Mouse (Mus musculus) CD4-positive helper T cell, adult 2 months (primary cell): ENCODE results near the gene Csnk2a2.

Experiments
- DNase-seq: peaks from one replicate; pipeline ENCODE4 v3.0.0-alpha.2; 2012; ENCODE audit warnings: low read depth, missing footprints, low spot score

Csnk2a2 gene

DNA sequence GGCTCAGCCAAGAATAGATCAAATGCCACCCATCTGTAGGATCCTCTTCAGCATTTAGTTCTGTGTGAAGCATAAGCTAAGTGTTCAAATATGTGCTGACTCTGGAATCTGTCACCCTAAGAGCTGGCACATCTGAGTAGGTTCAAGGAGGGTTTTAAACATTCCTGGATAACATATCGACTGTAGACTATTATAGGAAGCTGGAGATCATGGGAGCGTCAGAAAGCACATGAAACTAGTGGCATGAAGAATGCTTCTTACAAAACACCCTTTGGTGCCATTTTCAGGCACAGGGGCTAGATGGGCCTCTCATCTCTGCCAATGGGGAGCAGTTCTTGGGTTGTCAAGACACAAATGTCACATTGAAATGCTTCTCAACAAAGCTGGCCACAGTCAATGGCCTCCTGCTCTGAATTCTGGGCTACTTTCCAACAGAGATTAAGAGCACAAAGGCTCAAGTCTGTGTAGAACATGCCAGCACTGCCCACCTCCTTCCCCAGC lies 63.0 kb downstream of the Csnk2a2 start:
- DNase-seq: no peak

GRCm38 (mm10) chr8:95424682-95425081 lies 65.2 kb downstream of the Csnk2a2 start:
- DNase-seq: no peak

DNA sequence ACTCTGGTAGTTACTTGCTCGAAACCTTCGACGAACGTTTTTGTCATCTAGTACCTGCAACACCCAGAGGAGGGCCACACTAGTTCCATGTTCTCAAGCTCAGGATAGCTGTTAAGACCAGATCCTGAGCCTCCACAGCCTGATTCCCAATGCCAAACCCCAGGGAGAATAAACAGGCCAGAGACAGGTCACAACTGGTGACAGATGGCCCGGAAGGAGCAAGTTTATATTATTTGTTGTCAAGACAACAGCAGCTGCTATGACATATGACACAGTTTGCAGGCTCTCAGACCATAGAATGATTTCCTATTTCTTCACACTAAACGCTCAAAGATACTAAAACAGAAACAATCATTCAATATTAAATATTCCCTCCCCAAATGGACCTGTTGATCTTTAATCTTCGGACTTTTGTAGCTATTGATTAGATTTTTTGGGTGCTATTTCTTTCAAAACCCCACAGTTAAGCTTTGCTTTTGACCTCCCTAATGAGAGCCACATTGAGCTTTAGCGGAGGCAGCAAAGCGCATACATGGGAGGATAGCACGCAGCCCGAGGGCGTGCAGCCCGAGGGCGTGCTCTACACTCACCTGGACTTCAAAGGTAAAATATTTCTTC lies 67.5 kb downstream of the Csnk2a2 start:
- DNase-seq: no peak

DNA sequence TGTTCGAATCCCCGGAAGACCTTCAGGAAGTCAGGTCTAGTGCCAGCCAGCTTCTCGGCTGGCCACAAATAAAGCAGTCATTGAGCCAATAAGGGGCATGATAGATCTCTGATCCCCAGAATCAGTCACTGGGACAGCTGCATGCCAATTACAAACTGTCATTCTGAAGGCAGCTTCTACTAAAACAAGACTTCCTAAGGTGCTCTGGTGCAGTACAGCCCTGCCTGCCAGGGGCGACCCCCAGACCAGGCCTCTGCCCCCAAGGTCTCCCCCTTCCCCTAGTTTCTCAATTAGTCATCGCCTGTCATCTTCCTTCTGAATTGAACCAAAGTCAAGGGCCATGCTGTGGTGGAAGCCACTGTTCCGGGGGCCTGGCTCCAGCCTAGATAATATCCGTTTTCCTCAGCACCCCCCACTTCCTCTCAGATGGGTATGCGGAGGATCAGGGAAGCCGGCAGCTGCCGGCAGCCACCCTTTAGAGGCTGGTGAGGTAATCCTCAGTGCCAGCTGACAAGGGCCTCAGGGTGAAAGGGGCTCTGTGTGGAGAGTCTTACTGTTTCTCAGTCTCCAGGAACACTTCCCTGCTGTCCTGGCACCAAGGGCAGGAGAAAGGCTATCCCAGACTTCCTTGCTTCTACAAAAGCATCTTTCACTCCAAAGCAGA lies 78.4 kb downstream of the Csnk2a2 start:
- DNase-seq: no peak

DNA sequence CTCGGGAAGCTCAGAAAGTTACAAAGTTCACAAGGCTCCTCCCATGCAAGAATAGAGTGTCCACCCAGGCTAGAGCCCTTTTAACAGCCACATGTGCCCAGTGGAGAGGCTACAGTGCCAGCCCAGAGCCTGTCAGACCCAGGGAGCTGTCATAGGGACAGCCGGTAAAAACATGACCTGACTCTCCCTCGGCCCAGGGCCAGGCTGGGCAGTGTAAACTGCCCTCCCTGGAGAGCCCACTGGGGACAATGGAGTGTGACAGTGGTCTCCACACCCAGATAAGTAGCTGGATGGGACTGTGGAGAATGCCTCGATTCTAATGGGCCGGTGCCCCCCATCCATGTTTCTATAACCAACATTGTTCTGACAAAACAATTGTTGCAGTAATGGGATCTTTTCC lies 80.3 kb downstream of the Csnk2a2 start:
- DNase-seq: no peak

GRCm38 (mm10) chr8:95401091-95401490 lies 88.7 kb downstream of the Csnk2a2 start:
- no peak for DNase-seq

GRCm38 (mm10) chr8:95399131-95399530 lies 90.7 kb downstream of the Csnk2a2 start:
- no peak for DNase-seq

DNA sequence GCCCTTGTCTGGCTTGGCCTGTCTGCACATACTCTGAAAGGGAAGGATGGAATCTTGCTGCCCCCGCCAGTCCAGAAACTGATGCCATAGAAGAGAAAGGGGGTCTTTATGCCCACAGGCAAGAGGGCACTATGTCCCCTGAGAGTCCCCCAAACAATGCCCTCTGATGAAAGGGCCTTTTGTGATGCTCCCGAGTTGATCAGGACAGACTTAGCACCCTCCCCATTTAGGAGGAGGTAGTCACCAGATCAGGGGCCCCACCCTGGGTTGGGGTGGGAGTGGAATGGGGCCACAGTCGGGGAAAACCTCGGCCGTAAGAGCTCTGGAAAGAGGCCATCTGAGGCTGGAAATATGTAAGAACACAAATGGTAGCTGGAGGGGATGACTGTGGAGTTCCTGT lies 92.6 kb downstream of the Csnk2a2 start:
- DNase-seq: no peak

DNA sequence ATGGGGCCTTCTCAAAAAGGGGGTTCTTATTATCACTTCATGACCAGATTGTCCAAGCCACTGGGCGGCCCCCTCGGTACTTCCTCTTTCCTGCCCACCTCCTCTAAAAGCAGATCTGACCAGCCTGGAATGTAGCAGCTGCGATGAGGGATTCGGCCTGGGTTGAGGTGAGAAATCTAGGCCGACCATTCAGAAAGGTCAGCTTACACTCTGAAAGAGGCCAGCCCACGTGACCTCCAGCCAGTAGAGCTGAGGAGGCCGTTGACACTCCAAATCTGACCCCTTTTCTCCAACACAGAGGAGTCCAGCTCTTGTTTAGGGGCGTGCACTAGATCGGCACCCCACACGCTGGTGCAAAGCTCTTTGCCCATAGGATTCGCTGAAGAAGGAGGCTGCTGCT lies 93.1 kb downstream of the Csnk2a2 start:
- DNase-seq: no peak
